Mouse (Mus musculus): ENCODE data around the gene Esp4.
"Not testable (repeated sequence)": the region's sequence is repeated elsewhere in the genome, so short reads cannot be mapped to it uniquely, and the experiment has no call there.

Esp4 gene

DNA sequence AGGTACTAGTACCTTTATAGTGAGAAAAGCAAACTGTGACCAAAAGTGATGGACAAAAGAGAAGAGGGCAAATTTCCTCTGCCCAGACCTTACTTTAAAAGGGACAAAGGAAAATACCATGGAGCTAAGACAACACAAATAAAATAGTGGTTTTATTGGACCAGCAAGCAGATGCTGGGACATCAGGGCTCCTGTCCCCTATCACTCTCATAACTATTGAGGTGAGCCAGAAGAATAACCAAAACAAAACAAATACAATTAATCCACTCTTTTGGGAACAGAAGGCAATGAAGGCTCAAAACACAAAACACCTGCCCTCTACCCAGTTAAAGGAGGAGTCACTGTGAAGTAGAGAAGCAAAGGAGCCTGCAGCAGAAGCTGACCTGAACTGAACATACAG is at the start of gene Esp4:
Esp4 (plus strand) TSS at position 301 of the 400 bp plus-strand sequence.
- no peak for DNase-seq (ENCODE audit: low read depth, low spot score)

DNA sequence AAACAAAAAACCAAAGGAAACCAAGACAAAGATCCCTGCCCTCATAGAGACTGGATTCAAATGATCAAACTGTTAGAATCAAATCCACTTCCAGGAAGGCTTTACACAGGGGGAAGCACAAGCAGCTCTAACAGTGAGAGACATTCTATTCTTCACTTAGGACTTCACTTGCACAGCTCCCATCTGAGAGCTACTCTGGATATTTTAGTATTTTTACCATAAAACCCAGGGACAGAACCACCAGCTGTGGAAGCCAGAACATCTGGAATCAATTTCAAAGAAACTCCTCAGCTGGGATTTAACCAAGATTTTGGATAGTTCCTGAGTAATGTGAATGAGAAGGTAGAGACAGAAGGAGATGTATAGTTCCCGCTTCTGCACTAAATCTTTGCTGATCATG is 44.9 kb upstream of the Esp4 start:
- DNase-seq (ENCODE audit: low read depth, low spot score): no peak

DNA sequence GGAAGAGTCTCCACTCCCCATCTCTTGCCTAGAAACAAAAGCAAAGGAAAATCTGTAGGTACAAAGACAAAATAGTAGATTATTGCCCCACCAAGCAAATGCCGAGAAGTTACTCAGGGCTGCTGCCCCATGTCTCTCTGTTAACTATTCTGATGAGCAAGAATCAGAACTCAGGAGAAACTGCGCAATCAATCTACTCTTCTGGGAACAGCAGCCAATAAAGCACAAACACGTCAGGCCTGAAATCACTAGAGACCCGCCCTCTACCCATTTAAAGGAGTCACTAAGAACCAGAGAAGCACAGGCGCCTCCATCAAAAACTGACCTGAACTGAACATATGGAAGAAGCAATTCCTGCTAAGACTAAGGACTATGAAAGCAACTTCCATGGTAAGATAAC is 37.2 kb upstream of the Esp4 start, which contains the start of gene Esp6:
Esp6 (plus strand) TSS at position 301 of the 400 bp plus-strand sequence.
- DNase-seq (ENCODE audit: low read depth, low spot score): no peak

- DNase-seq (ENCODE audit: low read depth, low spot score): peak; percentile 68
These were observed 14.5 kb upstream of the Esp4 start for GRCm38 (mm10) chr17:40583906-40584305.

DNA sequence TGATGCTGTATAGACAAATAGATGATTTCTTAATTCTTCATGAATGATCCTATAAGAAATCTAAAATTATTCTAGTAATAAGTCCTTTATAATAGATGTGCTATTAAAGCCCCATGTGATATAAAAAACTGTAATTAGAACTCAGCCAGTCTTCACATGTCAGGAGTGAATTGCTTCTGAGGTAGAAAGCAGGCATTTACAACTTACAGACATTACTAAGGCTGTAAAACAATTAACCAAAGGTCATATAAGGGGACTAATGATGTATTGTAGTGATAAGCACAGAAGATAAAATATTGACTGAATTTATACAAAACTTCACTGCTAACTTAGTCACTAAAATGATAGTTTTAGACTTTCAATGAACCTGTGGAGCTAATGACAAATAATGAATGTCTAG is 7.1 kb upstream of the Esp4 start:
- no peak for DNase-seq (ENCODE audit: low read depth, low spot score)

- not testable (repeated sequence) for DNase-seq (ENCODE audit: low read depth, low spot score)
These were observed 33.4 kb downstream of the Esp4 start, which contains the start of gene Esp3 for GRCm38 (mm10) chr17:40631775-40632174. Gene Esp3 (plus strand): TSS chr17:40632075.

Data from ES-CJ7 (cell line).